ENCODE assay signal across 8 mouse cellular contexts in genomic region chr7:109616034-109616979, GRCm38 (mm10).
A peak's percentile ranks its signal among the peaks of the same experiment; 100 is the strongest.
DNase-seq lines count a peak whose midpoint lies in the region; ATAC-seq and TF ChIP-seq lines count a peak whose summit lies in the region.

No protein-coding gene starts in this region.

- intact Hi-C loops in left cerebral cortex, postnatal 36 days (cut with DNase I): loop anchor here (5.0 kb wide), 2 partner anchors 39 to 56 kb away; no protein-coding TSS in a partner anchor

- 0 out of 2 replicates have a peak overlapping the region, but pooled peaks have one; percentile 33 for H3K9ac ChIP-seq in embryonic facial prominence, embryonic 12.5 days
- peak overlapping the region; percentile 51 for H3K9ac ChIP-seq in intestine, postnatal 0 days (ENCODE audit: low read depth, low read length)

- peak overlapping the region; percentile 83 for H3K27ac ChIP-seq in embryonic facial prominence, embryonic 12.5 days
- peak overlapping the region; percentile 70 for H3K27ac ChIP-seq in intestine, postnatal 0 days (ENCODE audit: low read depth, low read length)

- TF ChIP-seq CTCF in brain, embryonic 14.5 days (IDR thresholded peaks at IDR 0.05; ENCODE audit: borderline replicate concordance, extremely low read depth, insufficient read depth, insufficient read length): no peak
- no peak for TF ChIP-seq CTCF in intestine, postnatal 0 days (IDR thresholded peaks at IDR 0.05; ENCODE audit: low read depth)

- TF ChIP-seq POLR2A in brain, embryonic 14.5 days (IDR thresholded peaks at IDR 0.05; ENCODE audit: borderline replicate concordance, extremely low read depth, insufficient read depth, insufficient read length, poor library complexity, severe bottlenecking): no peak

- peak; percentile 95 for ATAC-seq in embryonic facial prominence, embryonic 12.5 days (ENCODE audit: insufficient number of reproducible peaks, insufficient read depth, low FRiP score, low TSS enrichment)
- peak; percentile 90 for ATAC-seq in intestine, postnatal 0 days
- ATAC-seq in inflammation-experienced regulatory T-cells, adult 6 months: no peak

- peak overlapping the region; percentile 59 for H3K4me2 ChIP-seq in embryonic facial prominence, embryonic 12.5 days (replicated peaks)
- H3K4me2 ChIP-seq in intestine, postnatal 0 days (replicated peaks; ENCODE audit: low read depth): peak overlapping the region; percentile 76

- no peaks in the 10 kb centered on the region for H3K36me3 ChIP-seq in embryonic facial prominence, embryonic 12.5 days
- no peaks in the 10 kb centered on the region for H3K36me3 ChIP-seq in intestine, postnatal 0 days (ENCODE audit: control insufficient read depth, insufficient read depth)

- H3K4me3 ChIP-seq in embryonic facial prominence, embryonic 12.5 days: peak overlapping the region; percentile 32
- H3K4me3 ChIP-seq in intestine, postnatal 0 days (ENCODE audit: low read depth, low read length): peak overlapping the region; percentile 46

- H3K9me3 ChIP-seq in embryonic facial prominence, embryonic 12.5 days: no peaks in the 10 kb centered on the region
- no peaks in the 10 kb centered on the region for H3K9me3 ChIP-seq in intestine, postnatal 0 days (ENCODE audit: control insufficient read depth)

- DNase-seq in brain, embryonic 14.5 days (ENCODE audit: low read depth): peak; percentile 97
- DNase-seq in heart, adult 11 months: peak; percentile 99
- DNase-seq in left cerebral cortex, postnatal 36 days (ENCODE audit: low spot score in 2 of 2): peak; percentile 62 to 64
- DNase-seq in mesoderm, embryonic 11.5 days (ENCODE audit: low read depth, low spot score): peak; percentile 96
- peak; percentile 57 for DNase-seq in right cerebral cortex, postnatal 4 days

- H3K4me1 ChIP-seq in embryonic facial prominence, embryonic 12.5 days: peaks cover 51% of the 10 kb centered on the region
- peaks cover 14% of the 10 kb centered on the region for H3K4me1 ChIP-seq in intestine, postnatal 0 days (replicated peaks; ENCODE audit: control insufficient read depth, insufficient read depth, low read length)

- H3K27me3 ChIP-seq in embryonic facial prominence, embryonic 12.5 days: no peaks in the 10 kb centered on the region
- H3K27me3 ChIP-seq in intestine, postnatal 0 days (replicated peaks; ENCODE audit: control insufficient read depth, insufficient read depth, low read length): no peaks in the 10 kb centered on the region

- 2% methylated on average over 25 of the region's 25 CpGs for whole genome bisulfite sequencing in embryonic facial prominence, embryonic 12.5 days
- 4% methylated on average over 25 of the region's 25 CpGs for WGBS in intestine, postnatal 0 days
